Mouse (Mus musculus) lung, postnatal 10 days (tissue): ENCODE measurements around the gene Cbarp.
A peak's percentile ranks its signal among the peaks of the same experiment; 100 is the strongest.
"Not testable (repeated sequence)": the region's sequence is repeated elsewhere in the genome, so short reads cannot be mapped to it uniquely, and the experiment has no call there.

Source experiments
- DNase-seq: peaks from one replicate; pipeline ENCODE4 v3.0.0; 2021

Cbarp gene

DNA sequence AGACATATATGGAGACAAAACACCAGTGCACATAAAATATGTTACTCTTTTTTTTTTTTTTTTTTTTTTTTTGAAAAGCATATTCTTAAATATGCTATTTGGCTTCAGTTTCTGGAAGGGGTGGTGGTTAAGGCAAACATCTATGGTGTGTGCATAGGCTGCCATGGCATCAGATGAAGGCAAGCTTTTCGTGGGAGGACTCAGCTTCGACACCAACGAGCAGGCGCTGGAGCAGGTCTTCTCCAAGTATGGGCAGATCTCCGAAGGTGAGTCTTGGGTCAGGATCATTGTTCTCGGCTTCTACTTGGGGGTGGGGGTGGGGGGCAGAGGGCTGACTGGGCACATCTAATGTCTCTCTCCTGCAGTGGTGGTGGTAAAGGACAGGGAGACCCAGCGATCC is 29.0 kb upstream of the Cbarp start:
- DNase-seq, result no peak

DNA sequence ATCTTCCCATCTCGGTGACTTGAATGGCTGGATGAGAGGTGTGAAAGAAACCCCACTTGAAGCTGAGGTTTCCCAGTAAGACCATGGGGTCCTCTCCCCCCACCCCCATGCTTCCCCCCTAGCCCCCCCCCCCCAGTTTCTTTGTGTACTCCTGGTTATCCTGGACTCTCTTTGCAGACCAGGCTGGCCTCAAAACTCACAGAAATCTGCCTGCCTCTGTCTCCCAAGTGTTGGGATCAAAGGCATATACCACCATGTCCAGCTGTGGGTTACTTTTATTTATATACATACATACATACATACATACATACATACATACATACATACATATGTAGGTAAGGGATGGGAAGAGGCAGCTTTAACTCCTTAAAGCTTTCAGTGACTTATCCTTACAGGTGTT is 28.4 kb upstream of the Cbarp start:
- no peak for DNase-seq

GRCm38 (mm10) chr10:80168038-80168661 is 27.5 kb upstream of the Cbarp start:
- peak; percentile 97 for DNase-seq

DNA sequence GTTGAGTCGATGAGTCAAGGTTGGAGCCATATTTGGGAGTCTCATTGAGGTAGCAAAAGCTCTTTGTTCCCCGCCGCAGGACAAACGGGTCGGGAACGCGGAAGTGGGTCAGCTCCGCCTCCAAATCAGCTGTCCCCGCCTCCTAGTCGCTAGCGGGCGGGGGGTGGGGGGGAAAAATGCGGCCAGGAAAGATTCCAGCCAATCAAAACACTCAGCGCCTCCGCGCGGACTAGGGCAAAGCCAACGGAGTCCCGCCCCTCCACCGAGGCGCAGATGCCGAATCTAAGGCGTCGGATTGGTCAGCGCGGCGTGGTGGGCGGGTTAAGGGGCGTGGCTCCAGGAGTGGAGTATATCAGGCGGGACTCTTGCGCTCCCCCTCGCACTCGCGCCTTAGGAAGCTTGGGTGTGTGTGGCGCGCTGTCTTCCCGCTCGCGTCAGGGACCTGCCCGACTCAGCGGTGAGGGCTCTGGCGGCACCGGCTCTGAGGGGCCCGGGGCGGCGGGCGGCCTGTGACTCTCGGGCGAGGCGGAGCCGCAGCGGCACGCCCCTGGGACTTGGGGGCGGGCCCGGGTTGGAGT is 26.9 kb upstream of the Cbarp start:
- peak; percentile 99 for DNase-seq

GRCm38 (mm10) chr10:80166136-80166535 is 25.5 kb upstream of the Cbarp start:
- DNase-seq, result not testable (repeated sequence)

DNA sequence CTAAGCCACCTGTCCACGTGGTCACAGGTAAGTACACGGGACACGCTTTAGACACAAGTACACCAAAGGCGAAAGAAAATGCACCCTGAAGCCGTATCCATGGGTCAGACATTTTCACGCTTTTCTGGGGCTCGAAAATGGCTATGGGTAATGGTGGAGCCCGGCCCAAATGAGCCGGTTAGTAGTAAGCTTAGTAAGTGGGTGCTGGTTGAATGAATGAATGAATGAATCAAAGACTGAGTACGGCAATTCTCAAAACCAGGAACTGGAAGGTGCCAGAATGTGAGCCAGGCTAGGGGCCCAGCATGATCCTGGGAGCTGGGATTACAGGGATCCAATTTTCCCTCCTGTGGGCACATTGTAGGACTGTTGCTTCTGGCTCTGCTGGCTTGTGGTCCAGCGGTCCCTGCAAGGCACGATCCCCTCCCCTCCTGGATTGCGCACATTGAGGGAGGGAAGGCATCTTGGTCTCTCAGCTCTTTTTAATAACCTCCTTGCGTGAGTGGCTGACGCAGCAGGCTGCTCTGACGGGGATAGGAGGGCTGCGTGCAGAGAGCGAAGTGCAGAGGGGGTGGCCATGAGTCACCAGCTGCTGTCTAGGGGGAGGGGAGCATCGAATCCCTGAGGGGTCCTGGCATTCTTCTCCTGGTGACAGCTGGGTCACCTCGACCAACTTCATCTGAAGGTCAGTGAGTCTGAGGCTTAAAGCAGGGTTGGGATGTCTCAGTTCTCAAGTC is 24.9 kb upstream of the Cbarp start, which contains the start of gene Cirbp:
Cirbp (plus strand) TSS at position 594 of the 737 bp plus-strand sequence.
- peak; percentile 48 for DNase-seq

- peak; percentile 99 for DNase-seq
Observed at GRCm38 (mm10) chr10:80164998-80165344, 24.3 kb upstream of the Cbarp start.

GRCm38 (mm10) chr10:80164161-80164997 is 23.7 kb upstream of the Cbarp start:
- peak; percentile 53 for DNase-seq

GRCm38 (mm10) chr10:80163721-80164120 is 23.1 kb upstream of the Cbarp start:
- peak; percentile 51 for DNase-seq

DNA sequence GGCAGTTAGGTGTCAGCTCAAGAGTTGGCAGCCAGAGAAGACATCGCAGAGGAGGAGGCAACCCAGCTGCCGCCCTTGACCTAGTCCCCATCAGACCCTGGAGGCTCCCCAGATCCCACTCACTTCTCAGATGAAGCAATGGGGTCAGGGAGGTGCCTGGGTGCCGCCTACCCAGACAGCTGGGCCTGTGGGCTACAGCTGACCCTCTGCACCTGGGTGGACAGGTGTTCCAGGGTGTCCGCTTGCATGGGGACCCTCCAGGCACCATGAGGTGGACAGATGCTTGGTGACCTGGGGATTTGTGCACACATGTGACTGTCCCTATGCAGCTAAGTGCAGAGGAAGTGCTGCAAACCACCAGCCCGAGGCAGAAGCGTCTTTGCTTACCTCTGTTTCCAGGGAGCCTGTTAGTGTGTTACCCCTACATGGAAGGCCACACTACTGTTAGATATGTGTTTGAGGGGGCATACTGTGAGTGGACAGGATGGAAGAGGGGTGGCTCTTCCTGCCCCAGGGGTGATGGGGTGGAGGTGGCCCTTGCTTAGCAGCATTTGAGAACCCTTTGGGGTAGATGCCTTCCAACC is 22.2 kb upstream of the Cbarp start:
- peak; percentile 19 for DNase-seq

DNA sequence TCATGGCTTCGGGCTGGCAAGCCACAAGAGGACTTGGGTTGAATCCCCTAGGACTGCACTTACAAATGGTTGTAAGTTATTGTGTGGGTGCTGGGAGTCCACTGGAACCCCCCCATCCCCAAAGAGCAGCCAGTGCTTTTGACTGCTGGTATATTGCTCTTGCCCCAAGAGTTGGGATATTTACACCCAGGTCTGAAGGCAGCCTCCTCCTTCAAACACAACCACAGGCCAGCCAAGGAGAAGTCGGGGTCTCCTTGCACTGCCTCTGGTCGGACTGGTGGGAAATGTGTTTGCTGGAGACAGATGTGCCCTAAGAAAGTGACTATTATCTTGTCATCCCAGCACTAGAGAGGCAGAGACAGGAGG is 21.6 kb upstream of the Cbarp start:
- DNase-seq, result no peak

DNA sequence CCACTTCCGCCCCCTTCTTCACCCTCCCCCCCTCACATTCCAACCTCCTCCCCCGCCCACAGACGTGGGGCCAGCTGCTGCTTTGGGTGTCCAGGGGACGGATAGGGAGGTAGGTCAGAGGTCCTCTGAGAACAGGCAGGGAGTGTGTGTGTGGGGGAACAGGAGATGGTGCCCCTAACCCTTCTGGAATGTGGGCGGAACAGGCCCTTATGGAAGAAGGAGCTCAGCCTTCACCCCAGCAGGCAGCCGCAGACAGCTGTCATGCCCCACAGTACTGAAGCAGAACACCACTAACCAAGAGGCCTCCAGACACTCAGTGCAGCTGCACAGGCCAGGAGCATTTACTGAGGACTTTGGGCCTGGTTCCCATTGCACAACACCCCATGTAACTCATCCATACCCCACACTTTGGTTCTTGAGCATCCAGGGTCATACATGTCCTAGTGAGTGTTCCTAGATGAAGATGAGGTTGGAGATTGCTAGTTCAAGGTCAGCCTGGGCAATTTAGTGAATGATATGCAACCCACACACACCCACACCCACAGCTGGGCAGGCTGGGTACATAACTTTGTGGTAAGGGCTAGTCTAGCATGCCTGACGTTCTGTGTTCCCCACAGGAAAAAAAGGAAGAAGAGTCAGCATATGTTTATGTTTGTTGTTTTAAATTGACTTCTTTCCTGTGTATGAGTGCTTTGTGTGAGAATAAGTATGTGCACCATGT is 21.0 kb upstream of the Cbarp start:
- peak; percentile 79 for DNase-seq

GRCm38 (mm10) chr10:80160455-80161371 is 20.1 kb upstream of the Cbarp start:
- peak; percentile 95 for DNase-seq

- DNase-seq, result peak; percentile 100
Observed at GRCm38 (mm10) chr10:80159561-80160454, 19.2 kb upstream of the Cbarp start.

DNA sequence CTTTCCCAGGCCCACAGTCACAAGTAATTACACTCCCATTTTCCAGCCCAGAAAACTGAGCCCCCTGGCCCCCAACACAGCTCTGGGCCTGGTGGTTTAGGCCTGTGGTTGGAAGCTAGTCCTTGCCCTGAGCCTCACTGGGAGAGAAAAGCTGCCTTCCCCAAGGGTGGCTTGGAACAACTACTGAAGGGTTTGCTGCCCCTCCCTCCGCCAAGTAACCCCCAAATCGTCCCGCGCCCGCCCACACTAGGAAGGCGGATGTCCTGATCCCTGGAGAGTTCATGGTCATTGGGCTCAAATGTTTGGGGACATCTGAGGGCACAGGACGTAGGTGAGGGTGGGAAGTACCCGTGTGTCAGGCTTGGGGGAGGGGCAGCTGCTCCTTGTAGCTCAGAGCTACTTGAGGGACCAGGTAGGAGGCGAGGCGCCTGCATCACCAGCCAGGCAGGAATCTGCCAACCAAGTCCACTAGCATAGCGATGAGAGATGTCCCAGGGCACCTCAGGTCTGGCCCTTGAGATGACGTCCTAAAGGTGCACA is 18.5 kb upstream of the Cbarp start:
- peak; percentile 81 for DNase-seq

- DNase-seq, result peak; percentile 90
Observed at GRCm38 (mm10) chr10:80158307-80158986, 17.8 kb upstream of the Cbarp start.

DNA sequence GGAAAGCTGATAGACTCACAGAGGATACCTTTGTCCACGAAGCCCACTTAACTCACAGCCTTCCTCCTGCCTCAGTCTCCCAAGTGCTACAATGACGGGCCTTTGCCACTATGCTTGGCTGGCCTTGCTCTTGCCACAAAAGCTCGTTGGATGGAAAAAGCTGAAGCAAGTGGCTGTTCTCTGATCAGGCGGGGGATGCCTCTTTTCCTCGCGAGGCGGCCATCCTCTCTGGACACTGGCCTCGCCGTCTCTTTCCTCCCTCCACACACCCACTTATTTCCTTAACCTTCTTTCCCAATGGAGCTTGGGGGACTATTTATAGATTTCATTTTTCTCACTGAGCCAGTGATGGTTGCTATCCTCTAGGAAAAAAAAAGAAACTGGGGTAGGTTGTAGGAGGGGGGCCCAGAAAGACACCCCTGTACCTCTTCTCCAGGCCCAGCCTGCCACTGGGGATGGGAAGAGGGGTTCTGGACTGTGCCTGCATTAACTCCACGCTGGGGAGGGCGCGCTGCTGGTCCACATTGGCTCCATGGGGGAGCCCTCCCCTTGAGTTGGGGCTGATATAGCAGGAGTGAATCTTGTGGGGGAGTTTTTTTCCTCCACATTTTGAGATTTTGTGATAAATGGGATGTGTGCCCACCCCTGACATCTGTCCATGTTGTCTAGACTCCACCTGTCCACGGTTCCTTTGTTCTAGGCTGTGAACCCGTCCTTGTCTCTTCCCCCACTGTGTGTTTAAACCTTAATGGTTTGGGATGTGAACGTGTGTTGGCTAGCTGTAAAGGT is 16.7 kb upstream of the Cbarp start:
- no peak for DNase-seq

DNA sequence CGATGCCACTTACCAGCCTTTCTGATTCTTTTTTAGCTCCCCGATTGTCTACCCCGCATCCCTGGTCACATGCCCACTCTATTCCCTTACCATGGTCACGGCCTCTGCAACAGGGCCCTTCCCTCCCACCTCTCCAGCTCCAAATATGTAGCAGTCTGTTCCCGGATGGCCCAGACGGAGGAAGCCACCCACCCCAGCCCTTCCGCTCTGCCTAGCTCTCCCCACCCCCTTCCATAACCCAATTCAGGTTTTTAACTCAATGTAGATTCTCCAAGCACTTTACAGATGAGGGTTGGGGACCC is 16.1 kb upstream of the Cbarp start:
- peak; percentile 79 for DNase-seq
